Mouse (Mus musculus) embryonic fibroblast, embryonic 13.5 days (primary cell): ENCODE results near the gene Esyt2.

ENCODE experiments used
- CTCF ChIP-seq: IDR thresholded peaks from 2 replicates; pipeline ENCODE4 v1.5.1; 2011; ENCODE audit warnings: mild to moderate bottlenecking, control low read depth, low read length, moderate library complexity, borderline replicate concordance; ENCODE audit not compliant: insufficient read depth
- POLR2A ChIP-seq: IDR thresholded peaks from 2 replicates; pipeline ENCODE4 v1.6.1; 2011; ENCODE audit warnings: low read depth, mild to moderate bottlenecking, control low read depth, low read length, moderate library complexity

- TF ChIP-seq CTCF (no peak), POLR2A (no peak)
These were observed 45.6 kb upstream of the Esyt2 start for GRCm38 (mm10) chr12:116235356-116235755.
